Mouse (Mus musculus) common myeloid progenitor, adult 5-6 weeks (primary cell): ENCODE results near the gene Vwa5b2. TPM values are rescaled to one million over a fixed set of nuclear protein-coding genes. Genes with fewer than 3 reads are reported as not detected.
A peak's percentile ranks its signal among the peaks of the same experiment; 100 is the strongest.

ENCODE experiments used
- ATAC-seq: replicated peaks from 2 replicates; pipeline ENCODE4 v1.8.0; 2016; ENCODE audit warnings: low read depth, mild to moderate bottlenecking, moderate TSS enrichment, inconsistent platforms; ENCODE audit not compliant: poor library complexity, severe bottlenecking
- total RNA-seq: library from RNA; stranded (forward); fragments of 200-1000, 187-1606 nt; gene quantifications from 2 replicates; pipeline ENCODE4 v1.2.3, GENCODE M21; 2017

The Vwa5b2 gene
- not detected in 2 replicates for total RNA-seq

DNA sequence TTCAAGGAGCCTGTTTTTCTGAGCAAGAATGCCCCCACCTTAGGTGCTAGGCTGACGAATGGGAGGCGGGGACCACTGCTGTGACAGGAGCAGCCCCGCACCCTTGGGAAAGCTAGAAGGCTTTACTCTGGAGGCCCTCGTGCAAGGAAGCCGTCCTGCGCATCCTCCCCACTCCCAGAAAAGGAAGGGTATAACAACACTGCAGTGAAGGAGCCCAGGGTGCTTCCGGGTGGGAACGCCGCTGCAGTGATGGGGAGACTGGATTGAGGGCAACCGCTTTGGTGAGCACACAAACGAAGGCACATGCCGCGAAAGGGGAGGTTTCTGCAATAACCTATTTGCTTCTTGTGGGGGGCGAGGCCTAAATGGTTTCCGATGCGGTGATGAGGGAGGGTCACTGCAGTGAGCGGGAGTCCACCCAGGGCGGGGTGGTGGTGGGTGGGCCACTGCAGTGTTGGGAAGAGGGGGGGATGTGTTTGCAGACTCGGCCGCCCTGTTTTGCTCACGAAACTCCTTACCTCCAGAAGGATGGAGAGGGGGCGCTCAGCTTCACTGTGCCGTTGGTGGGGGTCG lies at the start of gene Vwa5b2:
Gene Vwa5b2, plus strand, starts transcription at position 106 of the 573 bp plus-strand sequence.
- peak; percentile 4; the same call in 1 of the 2 replicates for ATAC-seq

DNA sequence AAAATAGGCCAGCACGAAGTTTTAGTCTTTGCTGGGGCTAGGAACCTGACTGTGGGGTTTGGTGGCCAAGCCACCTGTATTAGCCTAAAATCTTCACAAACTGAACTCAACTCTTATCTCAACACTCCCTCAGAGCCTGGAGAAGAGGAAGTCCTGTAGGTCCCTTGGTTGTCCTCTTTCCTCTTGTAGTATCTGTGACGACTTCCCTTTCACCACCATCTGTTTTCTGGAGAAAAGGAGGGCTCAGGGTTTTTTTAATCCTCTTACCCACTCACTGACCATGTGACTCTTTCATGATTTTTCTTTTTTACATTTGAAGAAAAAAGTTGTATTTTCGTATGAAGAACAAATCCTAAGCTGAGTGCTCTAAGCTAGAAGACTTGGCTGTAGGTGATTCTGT lies 49.6 kb upstream of the Vwa5b2 start:
- ATAC-seq, result 0 out of 2 replicates have a peak, but pooled peaks have one; percentile 8

DNA sequence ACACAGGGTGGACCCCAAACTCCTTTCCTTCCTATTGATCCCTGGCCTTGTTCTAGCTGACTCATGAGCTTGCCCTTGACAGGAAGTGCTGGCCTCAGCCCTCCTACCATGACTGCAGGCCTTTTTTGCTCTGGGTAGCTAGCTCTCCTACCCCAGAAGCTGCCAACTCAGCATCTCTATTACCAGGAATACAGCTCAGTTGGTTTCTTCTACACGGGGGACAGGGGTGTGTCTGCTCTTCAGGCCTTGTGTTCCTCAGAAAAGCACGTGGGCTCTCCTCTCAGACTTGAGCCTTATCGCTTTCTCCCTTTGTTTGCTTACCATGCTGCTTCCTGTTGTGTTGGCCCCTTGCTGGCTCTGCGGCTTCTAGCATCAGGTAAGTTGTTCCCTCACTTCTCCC lies 48.8 kb upstream of the Vwa5b2 start:
- no peak for ATAC-seq

DNA sequence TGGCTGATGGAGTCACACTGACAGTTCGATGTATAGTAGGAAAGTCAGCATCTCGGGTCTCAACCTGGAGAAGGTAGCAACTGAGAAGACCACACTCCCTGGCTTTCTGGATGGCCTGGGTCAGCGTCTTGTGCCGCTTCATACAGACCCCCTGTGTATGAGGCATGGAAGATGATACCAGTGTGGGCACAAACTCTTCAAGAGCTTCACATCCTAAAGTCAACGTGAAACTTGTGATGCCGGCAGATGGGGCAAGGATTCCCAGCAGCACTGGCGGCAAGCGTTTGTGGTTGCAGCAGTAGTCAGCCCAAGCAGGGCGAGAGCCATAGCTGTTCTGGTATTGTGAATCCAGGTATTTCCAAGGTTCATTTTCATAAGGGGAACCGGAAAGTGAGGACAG lies 43.6 kb upstream of the Vwa5b2 start:
- no peak for ATAC-seq

DNA sequence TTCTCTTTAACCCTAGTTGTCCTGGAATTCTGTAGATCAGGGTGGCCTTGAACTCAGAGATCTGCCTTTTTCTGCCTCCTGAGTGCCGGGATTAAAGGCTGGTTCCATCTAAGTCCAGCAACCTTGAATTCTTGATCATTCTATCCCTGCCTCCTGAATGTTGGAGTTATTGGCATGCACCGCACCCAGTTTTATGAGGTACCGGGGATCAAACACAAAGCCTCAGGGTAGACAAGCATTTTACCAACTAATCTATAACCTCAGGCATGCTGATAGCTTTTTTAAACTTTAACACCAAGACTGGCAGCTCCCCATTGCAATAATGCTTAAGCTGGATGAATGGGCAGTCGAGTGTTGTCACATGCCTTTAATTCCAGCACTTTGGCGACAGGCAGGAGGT lies 41.8 kb upstream of the Vwa5b2 start:
- no peak for ATAC-seq

DNA sequence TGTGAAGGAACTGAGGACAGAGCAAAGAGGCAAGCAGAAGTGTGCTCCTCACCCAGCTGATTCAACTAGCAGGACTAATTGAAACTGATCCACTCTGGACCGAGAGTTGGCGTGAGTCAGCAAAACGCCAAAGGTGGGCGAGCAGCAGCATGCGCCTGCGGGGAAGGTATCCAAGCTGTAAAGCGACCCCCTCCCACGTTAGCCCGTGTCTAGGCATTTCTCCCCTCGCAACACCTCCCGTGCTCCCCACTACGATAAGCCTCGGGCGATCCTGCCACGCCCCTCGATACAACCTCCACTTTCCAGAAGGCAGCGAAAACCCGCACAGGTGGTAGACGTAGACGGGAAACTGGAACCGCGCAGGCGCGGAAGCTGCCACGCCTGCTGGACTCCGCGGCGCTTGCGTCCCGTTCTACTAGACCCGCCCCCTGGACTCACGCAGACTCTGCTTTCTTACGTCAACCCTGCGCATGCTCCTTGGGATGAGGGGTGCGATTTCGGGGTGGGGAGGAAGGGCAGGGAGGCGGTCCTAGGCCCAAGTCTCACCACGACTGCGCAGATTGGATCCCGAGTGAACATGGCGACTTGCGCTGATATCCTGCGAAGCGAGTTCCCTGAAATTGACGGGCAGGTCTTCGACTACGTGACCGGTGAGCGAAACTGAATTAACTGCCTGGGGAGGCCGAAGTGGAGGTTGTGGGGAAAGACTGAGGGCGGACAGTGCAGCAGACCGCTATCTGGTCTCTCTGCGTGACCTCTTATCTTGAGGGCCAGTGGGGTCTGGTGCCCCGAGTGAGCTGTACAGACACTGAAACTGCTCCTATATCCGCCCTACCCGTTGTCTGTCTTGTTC lies 40.9 kb upstream of the Vwa5b2 start, which contains the start of gene Abcf3:
Gene Abcf3, plus strand, starts transcription at position 482 of the 853 bp plus-strand sequence.
- ATAC-seq, result peak; percentile 98

DNA sequence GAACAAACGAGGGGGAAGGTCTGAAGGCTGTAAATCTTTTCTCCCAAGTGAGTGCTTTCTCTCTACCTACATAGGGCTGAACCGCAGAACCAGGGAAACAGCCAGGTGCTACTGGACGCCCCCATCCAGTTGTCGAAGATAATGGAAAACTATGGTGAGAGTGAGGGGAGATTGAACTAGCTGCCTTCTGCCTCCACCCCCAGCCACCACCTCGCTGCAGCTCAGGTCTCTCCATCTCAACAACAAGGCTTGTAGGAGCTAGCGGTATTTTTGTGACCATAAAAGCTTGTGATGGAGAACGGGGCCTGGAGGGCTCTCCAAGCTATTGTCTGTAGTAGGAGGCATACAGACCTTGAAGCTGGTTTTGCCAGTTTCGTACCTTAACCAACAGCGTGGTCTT lies 40.1 kb upstream of the Vwa5b2 start:
- ATAC-seq, result no peak

DNA sequence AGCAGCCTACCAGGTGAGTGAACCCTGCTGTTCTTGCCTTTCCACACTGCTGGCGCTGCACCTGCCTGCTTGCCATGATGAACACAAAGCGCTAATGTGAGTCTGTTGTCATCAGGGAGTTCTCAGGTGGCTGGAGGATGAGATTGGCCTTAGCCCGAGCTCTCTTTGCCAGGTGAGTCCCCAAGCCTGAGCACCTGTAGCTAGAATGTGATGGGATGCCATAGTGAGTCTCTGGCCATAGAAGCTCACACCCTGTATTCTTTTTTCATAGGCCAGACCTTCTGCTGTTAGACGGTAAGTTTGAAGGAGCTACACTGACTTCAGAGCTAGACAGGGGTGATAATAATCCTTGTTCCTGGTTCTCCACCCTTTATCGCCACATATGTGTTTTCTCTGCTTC lies 37.6 kb upstream of the Vwa5b2 start:
- ATAC-seq, result no peak

DNA sequence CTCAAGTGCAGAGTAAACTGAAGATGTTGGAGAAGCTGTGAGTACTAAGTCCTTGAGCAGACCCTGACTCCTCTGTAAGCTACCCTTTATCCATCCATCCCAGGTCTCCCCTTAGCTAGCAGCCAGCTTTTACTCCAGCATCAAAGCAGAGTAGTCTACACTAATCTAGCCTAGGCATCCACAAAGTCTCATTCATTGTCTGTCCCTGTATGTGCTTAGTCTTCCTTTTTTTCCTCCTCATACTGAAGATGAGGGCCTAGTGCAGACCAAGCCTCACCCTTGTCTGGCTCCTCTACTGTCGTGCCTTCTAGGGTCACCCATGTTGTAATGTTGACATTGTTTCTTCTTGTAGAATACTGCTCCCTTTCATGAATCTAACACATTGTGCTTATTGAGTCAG lies 36.7 kb upstream of the Vwa5b2 start:
- no peak for ATAC-seq

DNA sequence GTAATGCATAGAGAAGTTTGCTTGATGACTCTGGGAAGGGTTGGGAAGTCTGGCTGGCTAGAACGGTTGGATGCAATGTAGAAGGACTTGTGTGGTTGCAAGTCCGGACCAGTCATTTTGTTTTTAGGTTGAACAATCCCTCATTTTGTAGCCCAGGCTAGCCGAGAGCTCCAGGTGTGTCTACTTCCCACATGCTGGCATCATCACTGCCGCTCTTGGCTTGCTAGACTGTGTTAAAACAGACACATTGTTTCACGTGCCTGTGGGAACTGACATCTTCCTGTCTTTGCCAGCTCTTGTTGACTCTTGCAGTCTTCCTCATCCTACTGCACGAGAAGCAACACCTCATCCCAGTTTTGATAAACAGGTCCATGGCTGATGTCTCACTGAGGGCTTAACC lies 34.3 kb upstream of the Vwa5b2 start:
- no peak for ATAC-seq

DNA sequence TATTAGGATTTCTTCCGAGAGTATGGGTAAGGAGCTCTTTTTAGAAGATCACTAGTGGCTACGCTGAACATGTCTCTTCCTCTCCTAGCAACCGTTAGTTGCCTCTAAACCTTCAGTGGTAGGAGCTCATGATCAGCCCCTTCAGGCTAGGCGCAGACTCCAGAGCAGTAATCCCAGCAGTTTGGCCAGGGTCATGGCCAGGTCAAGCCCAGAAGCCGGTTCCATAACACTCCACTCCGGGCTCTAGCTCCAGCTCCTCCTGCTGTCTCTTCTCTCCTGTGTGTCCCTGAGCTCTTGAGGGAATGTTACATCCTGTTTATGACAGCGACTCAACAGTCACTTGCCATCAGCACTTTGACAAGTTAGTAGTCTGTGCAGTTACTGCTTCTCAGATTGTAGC lies 31.9 kb upstream of the Vwa5b2 start:
- ATAC-seq, result no peak

DNA sequence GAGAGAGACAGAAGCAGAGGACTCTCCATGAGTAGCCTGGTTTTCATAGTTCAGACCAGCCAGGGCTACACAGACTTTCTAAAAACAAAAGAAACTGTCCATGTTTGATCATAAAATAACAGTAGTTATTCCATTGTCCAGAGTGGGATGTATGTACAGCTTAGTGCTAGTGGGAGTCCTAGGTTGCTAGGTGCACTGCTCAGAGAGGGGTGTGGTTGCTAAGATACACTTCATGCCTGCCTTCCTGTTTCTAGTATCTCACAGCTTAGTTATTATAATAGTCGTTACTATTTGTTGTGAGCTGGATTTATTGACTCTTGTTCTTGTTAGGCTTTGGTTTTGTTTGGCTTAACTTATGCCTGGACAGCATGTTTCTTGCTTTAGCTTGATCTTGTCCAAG lies 24.2 kb upstream of the Vwa5b2 start:
- ATAC-seq, result no peak

DNA sequence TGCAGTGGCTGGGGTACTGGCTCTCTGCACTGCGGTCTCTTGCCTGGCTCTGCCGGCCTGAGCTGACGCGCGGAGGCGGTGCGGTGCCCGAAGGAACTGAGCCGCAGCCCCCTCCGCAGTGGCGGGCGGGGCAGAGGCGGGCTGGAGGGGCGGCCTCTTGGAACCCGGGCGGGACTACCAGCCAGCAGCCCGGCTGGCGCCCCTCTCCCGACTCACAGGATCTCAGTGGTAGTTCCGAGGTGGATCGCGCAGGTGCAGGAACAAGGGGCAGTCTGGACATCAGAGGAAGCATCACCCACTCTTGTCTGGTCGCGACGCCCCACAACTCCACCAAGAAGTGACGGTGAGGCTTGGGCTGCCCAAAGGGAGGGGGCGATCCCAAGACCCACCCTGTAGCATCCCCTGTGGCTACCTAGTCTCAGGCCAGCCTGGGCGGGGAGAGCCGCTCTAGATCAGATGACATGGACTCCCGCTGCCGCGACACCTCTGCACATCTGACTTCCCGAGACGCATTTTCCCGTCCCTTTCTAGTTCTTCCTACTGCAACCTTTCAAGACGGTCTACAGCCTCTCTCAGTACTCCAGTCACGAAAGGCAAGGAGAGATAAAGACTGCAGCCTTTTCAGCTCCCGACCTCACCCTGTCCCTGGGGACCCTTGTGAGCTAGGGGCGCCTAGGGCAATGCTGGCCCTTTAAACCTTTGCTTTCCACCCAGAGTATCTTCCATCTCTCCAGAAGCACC lies 838 bp downstream of the Vwa5b2 start:
- 0 out of 2 replicates have a peak, but pooled peaks have one; percentile 23 for ATAC-seq

DNA sequence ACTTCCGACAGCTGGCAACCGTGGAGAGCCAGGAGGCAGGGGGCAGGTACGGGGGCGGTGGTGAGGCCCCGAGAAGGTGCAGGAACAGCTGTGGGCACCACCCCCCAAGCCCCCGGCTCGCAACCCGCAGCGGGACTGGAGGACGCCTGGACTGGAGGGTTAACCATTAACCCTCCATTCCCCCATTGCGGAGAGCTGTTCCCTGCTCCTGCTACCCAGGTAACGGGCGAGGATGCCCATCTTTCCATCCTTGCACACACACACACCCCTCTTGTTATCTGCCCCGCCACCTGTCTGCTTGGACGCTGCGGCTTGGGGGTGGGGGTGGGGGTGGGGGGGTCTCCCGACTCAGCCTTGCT lies 1.4 kb downstream of the Vwa5b2 start:
- ATAC-seq, result no peak

DNA sequence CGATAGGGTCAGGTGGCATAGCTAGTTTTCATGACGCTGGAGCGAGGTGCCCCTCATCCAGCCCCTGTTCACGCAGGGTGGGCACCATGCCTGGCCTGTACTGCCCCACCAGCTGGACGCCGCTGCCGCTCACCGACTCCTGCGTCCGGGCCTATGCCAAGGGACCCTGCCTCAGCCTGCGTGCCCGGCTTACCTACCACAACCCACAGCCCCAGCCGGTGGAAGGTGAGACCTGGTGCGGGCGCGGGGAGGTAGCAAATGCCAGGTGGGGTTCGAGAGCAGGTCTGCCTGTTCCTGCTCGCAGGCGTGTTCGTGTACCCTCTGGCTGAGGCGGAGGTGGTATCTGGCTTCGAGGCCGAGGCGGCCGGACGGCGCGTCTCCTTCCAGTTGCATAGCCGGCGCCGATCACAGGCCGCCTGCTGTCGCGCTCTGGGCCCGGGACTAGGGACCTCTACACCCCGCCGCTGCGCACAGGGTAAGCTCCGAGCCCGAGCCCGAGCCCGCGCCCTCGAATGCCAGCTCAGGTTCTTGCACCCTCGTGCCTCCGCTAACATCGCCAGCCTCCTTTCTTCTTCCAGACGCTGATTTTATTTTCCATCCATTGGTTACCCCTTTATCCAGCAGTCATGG lies 1.9 kb downstream of the Vwa5b2 start:
- ATAC-seq, result no peak

DNA sequence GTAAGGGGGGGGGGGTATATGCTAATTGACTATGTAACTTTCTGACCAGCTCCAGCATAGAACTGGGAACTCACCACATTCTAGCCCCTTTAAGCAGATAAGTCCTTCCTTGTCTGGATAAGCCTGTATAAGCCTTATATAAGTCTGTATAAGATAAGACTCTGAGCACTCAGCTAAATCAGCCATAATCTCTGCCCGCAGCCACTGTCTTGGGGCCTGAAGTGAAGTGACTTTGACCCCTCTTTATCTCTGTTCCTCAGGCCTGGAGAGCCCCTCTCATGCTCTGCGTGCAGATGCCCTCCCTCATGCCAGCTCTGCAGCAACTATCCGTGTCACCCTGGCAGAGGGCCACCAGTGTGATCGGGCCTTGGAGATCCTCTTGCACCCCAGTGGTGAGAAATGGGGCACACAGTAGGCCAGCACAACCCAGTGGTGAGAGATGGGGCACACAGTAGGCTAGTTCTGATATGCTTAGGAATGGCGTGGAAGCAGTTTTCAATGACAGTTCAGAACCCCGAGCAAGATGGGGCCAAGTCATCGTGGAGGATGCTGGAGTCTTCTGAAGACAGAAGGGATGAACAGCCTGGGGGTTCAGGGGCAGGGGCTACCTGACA lies 5.9 kb downstream of the Vwa5b2 start:
- peak; percentile 37 for ATAC-seq

DNA sequence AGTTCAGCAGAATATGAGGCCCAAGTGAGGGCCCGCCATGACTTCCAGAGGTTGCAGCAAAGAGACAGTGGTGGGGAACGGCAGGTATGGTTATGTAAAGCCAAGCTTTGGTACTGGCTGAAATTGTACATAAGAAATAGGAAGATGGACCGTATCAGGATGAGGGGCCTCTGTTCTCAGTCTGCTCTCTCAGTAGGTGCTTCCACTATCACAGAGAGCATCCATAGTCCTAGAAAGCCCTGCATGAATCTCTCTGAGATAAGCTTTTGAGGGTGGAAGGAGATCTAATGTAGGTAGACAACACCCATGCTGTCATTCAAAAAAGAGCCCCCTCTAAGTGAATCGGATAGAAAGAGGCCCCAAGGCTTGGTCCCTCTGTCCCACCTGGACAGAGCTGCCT lies 6.5 kb downstream of the Vwa5b2 start:
- no peak for ATAC-seq

DNA sequence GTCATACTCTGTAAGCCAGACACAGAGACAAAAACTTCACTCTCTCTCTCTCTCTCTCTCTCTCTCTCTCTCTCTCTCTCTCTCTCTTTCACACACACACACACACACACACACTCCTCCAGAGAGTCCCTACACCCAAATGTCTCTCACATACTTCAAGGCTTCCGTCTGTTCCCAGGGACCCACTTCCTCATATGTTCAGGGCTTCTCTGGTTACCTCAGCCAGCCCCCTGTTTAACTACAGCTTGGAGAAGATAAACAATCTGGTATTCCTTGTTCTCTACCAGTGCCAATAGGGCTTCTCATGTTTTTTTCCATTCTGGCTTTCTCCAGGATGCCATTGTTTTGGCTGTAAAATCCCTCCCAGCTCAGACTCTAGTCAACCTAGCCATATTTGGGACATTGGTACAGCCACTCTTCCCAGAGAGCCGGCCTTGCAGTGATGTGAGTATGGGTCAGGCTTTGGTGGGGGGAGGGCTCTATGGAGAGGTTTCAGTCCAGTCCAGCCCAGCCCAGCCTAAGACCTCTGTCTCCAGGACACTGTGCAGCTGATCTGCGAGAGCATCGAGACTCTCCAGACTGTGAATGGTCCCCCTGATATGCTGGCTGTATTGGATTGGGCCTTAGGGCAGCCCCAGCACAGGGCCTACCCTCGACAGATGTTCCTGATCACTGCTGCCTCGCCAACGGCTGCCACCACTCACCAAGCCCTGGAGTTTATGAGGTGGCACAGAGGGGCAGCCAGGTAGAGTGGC lies 7.6 kb downstream of the Vwa5b2 start:
- ATAC-seq, result no peak

DNA sequence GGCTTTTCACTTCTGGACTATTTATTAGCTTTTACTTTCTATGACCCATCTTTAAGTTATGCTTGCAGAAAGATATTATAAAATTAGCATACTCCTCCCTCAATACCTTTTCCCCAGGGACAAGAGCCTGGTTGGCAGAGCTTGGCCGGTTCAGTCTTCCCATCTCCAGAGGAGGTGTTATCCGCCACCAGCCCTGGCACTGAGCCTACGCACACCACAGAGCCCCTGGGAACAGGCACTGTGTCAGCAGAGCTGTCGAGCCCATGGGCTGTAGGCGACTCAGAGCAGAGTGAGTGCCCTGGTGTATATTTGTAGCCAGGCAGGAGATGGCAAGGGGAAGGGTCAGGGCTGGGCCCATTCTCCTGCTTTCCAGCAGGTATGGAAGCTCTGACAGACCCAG lies 11.2 kb downstream of the Vwa5b2 start:
- no peak for ATAC-seq
